Mouse (Mus musculus): ENCODE measurements around the gene Sp140.
"Not testable (repeated sequence)": the region's sequence is repeated elsewhere in the genome, so short reads cannot be mapped to it uniquely, and the experiment has no call there.

The Sp140 gene

DNA sequence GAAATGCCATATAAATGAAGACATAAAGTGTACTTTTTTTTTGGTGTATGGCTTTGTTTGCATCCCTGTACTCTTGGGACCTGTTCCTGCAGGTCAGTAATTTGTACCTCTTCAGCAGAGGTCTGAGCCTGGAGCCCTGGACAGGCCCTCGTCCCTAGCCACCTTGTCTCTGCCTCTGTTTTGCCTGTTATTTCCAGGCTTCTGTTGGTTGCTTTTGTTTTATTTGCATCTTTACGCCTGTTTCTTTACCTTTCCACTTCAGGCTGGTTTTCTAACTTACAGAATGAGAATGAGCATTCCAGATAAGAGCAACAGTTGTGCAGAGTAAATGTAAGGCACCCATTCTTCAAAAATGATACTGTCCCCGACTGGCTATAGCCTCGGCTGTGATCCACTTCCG, at the start of gene Sp140:
Gene Sp140 (plus strand): TSS at position 301 of the 400 bp plus-strand sequence.
- DNase-seq: not testable (repeated sequence)

DNA sequence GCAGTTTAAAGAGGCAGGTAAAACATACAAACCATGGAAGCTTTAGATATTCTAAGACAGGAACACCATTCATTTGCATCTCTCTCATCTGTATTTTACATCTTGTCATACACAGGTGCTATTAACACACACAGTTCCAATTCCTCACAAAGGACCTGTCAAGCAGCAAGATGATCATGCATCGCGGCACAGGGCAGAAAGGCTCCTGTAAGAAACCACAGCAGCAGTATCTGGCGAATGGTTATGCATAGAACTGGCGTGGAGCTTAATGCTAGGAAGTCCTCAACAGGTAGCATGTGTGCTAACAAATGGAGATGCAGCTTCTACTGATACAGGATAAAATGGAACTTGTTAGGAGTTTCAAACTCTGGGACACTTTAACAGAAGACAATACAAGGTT, 44.9 kb upstream of the Sp140 start:
- peak in 1 of 2 experiments; percentile 6 for DNase-seq

DNA sequence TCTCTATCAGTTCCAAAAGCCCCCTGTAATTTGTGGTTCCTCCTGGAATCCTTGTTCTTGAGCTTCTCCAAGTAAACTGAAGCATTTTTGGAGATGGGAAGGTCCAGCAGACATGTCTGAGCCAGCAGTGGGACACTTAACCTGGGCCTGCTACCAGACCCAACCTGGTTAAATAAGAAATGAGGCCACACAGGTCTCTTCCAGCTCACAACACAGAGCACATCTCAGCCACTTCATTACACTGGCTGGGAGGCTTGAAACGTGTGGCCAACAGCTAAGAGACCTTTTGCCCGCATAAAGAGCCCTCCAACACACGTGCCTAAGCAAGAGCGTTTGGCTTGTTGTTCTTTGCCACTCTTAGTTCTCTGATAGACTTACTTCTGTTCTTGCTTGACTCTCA, 26.6 kb upstream of the Sp140 start:
- DNase-seq: not testable (repeated sequence)

DNA sequence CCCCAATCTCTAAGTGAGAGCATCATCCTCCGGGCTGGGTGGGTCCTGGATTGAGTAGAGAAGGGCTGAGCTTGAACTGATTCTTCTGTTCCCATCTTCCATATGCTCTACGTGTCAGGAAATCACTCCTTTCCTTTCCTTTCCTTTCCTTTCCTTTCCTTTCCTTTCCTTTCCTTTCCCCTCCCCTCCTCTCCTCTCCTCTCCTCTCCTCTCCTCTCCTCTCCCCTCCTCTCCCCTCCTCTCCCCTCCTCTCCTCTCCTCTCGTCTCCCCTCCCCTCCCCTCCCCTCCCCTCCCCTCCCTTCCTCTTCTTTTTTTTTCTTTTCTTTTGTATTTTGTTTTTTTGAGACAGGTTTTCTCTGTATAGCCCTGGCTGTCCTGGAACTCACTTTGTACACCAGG, 24.8 kb upstream of the Sp140 start, which contains the start of gene G530012D18Rik:
Gene G530012D18Rik (plus strand): TSS at position 301 of the 400 bp plus-strand sequence.
- DNase-seq: not testable (repeated sequence)

DNA sequence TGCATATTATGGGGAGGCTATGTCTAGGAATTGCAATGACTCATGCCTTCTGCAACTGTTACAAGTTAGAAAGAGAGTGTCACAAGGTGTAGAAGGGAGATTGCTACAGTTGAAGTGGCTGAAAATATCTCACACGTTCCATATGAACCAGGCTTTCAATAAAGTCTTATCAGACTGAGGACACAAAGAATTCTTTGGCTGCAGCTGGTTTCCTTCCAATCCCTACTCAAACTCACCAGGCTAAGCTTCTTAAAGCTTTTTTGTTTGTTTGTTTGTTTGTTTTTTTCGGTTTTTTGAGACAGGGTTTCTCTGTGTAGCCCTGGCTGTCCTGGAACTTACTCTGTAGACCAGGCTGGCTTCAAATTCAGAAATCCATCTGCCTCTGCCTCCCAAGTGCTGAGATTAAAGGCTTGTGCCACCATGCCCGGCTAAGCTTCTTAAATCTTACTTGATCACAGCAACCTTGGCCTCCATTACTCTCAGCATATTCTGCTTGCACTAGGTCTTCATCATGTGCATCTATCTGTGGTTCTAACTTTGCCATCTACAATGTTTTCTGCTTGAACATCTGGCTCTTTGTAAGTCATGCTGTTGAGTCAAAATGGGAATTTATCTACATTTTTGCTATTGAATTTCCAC, 21.7 kb upstream of the Sp140 start:
- not testable (repeated sequence) for DNase-seq

DNA sequence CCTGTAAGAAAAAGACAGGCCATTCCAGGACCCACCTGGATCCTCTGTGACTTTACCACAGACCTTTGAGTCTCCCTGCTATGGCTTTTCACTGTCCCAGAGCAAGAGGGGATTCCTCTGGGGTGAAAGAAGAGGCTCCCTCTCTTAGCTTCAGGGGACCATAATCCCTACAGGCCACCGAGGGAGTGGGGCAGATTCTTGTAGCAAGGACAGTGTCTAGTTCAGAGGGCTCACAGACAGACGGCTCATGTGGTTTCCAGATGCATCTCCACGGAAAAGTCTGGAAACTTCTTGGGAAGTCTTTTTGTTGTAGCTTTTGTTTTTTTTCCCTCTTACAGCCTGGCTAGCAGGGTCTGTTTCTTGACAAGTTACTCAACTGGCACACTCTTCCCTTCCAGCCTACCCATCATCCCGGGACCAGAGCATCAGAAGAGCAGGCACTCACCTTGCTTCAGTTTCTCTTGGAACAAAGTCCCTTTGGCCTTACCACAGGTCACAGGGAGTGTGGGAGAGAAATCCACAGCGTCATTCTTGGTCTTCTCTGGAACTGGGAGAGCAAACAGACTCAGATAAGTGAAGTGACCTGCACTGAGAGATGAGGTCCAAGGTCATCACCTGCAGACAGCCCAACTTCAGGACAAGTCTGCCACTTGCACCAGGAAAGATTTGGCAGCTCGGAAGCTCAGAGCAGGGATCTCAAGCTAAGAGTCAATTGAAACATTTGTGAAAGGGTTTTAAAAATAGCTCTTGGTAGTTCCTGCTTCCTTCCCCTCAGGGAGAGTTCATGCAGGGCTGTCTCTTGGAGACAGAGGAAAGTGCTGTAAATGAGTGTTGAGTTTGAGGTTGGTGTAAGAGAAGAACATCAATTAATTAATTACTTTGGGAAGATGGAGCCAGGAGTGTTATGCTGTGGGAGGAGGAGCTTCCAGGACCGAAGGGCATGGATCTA, 20.7 kb upstream of the Sp140 start:
- DNase-seq: not testable (repeated sequence)

DNA sequence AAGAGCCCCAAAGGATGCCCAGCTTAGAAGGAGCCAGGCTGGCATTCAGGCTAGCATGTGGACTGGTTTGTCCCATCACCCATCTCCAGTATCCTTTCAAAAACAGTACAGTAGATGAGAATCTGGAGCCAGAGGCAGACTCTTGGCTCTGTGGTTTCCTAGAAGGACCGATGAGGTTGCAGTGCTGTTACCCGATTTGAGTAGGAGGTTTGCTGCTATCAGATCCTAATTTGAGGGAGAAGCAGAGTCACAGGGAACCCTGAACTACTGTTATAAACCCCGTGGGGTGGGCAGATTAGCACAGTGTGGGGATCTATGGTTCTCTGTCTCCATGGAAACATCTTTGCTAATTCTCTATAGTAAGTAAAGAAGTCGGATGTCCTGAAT, 20.0 kb upstream of the Sp140 start:
- DNase-seq: not testable (repeated sequence)

DNA sequence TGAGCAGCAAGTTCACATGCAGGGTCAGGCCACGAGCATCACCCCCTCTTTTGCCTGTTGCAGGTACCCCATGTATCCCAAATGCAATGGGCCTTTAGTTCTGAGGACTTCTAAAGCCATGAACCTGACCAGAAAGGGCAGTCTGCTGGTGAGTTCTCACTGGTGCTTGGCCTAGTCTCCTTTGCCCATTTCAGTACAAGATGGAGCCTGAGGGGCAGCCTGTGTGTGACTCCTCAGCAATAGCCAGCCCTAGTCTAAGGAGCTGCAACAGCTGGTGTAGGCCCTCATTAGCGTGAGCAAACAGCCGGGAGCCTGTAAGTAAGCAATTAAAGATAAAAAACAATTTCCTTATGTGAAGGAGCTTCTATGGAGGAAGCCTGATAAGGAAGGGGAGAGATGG, 19.6 kb upstream of the Sp140 start:
- DNase-seq: not testable (repeated sequence)

DNA sequence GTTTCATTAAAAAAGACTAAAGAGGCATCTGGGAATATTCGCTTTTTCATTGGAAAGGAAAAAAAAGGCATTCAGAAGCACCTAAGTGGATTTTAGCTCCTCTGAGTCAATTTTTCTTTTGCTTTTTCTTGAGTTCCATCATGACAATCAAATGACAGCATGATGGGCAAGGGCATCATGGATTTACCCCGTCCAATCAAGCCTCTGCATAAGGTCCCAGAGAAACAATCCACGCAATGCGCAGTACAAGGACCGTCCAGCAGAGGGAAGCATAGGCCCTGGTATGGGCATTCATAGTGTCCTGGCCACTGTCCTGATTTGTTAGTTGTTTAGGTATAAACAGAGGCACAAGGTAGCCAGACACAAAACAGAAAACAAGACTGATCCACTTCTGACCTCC, 18.7 kb upstream of the Sp140 start:
- DNase-seq: not testable (repeated sequence)

DNA sequence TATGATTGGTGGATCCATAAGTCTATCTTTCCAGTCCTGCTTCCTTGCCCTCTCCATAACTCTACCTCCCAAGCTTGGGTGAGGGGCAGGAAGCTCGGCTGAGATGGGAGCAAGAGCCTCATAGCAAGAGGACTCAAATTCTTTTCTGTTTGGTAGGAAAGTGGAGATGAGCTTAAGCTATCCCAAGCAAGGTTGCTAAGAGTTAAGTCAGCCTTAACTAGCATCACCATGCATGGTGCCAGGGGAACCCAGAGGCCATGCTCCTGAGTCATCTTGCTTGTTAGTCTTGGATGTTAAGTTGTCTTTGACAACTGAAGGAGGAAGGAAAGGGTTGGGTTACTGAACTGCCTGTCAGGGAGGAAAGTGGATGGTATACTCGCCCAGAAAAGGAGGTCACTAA, 11.5 kb upstream of the Sp140 start:
- DNase-seq: not testable (repeated sequence)

DNA sequence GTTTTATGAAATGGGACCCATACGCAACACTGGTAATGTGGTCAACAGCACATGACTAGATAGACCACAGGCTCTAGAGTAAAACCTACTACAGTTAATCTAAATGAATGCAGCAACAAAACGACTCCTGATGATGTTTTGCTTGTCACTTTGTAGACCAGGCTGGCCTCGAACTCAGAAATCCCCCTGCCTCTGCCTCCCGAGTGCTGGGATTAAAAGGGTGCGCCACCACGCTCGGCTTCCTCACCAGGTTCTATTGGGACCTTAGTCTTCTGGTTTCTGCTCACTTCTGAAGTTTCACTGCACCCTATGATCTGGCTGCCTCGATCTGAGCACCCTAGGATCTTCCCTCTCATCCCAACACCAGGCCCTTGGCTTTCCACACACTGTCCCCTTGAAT, 7.7 kb upstream of the Sp140 start:
- not testable (repeated sequence) for DNase-seq

DNA sequence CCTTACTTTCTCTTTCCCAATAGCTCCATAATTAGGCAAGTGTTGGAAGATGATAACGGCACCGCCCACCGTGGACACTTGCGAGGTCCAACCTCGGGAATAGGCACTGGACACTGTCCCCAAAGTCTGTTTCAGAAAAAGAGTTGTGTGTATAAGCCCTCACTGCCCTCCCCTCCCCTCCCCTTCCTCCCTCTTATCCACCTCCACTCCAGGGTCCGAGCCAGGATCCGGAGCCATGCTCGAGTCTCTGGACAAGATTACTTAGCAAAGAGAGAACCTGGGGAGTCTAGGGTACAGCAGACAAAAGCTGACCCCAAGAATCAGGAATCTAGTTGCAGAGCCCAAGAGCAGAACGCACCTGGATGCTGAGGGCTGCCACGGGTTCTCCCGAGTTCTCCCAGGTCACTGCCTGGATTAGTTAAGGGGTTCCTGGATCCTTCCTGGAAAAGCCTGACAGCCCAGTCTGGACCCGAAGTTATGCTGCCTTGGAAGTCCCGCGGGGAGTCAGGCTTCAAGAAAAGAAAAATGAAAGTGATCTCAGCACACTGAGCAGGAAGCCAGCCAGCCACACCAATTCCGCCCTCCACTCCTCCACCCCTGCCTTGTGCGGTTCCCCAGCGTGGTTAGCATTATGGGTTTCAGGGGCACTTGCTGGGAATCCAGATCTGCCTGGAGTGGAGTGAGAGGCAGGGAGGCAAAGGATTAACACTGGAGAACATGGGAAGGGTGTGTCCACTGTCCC, 1.7 kb upstream of the Sp140 start, which contains the start of gene Sp110:
Gene Sp110 (minus strand): TSS at position 547 of the 742 bp plus-strand sequence.
- DNase-seq: not testable (repeated sequence)

DNA sequence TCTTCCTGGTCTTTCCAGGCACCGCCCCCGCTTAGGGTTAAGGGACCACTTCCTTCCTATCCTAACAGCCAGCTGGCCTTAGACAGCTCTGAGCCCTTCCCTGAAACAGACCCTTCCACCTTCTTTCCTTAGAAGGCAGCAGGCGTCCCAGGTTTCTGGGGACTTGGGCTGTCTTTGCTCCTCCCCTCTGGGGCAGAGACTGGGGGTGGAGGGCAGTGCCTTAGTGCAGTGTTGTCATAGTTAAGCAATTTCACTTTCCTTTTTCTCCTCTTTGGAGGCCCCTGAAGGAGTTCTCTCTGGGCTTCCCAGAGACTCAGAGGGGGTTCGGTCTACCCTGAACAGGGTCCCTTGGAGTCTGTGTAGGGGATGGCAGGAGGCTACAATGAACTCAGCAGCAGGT, 616 bp downstream of the Sp140 start:
- DNase-seq: not testable (repeated sequence)

DNA sequence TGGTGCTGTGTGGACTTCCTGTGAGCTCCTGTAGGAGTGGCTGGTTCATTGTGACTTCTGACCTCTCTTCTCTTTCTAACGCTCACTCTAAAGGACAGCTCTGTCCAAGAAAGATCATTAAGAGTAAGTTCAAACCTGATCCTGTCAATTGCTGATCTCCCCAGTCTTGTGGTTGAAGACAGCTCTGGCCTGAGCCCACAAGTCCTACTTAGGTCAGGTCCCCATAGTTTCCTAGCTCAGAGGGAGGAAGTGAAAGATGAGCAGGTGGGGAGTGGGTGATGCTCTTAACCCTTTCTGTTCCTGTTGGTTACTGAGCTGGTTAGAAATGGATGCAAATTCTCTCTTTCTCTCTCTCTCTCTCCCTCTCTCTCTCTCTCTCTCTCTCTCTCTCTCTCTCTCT, 4.2 kb downstream of the Sp140 start:
- not testable (repeated sequence) for DNase-seq

DNA sequence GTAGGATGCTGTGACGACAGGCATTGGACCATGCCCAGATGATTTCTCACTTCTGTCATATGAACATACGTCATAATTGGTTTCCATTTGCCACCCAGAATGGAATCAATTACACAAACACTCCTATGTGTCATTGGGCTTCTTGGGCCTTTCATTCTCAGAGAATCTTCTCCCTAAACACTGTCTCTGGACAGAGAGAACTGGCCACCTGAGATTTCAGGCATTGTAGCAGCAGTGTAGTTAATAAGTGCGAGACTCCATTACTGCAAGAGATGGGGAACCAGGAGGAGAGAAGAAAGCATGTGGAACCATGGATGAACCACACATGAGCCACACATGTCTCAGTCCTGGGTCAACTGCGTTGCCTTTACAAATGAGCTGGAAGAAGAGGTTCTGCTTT, 8.2 kb downstream of the Sp140 start:
- DNase-seq: not testable (repeated sequence)

DNA sequence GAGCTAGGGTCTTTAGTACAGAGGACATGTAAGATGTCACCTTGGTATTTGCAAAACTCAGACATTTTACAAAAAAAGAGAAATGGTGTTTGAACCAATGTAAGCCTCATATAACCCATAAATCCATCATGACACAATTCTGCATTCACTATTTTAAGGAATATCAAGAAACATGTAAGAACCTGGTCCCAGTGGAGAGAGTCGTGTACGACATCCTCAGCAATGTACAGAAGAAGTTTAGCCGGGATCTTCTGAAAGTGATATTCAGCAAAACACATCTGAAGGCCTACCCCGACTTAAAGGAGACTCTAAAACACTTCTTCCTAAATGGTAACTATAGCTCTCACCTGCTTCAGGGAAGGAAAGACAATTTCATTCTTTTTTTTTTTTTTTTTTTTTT, 10.4 kb downstream of the Sp140 start:
- not testable (repeated sequence) for DNase-seq

DNA sequence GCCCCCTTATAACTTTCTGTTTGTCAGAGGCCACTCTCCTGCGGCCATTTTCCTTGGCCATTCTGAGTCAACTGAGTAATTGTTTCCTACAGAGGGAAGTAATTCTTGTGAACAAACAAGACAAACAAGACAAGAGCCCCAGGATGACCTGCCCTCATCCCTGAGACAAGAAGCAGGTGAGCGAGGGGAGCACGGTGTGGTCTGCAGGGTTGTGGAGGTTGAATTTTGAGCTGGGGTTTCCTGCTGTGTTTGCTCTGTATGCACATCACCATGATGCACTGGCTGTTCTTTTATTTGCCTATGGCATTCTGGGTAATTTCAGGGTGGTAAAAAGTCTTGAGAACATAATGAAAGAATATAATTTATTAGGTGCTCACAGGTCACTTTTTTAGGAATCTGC, 14.9 kb downstream of the Sp140 start:
- DNase-seq: not testable (repeated sequence)

DNA sequence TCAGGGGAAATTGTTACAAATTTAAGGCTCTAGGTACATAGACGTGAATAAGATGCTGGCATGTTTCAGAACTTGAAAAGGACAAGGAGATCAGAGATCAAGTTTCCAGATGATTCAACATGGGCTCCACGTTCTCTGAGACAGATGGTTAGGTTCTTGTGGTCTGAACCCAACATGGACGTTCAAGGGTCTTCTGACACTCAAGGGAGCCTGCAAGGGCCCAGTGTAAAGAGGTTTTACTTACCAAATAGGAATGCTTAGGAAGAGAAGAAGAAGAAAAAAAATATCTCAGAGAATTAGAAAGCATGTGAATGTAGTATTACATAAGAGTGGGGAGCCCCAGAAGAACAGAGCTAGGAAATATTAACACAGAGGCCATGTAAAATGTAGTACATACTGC, 15.6 kb downstream of the Sp140 start:
- not testable (repeated sequence) for DNase-seq

DNA sequence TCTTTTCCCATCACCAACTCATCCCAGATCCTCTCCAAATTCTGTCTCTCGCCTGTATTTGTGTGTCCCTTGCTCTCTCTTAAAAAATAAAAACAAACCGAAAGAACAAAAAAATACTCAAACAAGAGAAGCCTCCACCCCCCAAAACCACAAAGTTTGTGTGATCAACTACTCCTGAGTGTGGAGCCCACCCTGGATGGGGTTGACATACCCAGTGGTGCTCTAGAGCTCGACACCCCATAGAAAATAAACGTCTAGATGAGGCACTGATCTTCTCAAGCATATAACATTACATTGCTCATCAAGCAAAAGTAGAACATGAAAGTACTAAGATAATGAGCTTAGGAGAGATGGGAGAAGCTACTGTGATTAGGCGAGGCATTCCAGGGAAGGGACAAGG, 17.0 kb downstream of the Sp140 start:
- not testable (repeated sequence) for DNase-seq

DNA sequence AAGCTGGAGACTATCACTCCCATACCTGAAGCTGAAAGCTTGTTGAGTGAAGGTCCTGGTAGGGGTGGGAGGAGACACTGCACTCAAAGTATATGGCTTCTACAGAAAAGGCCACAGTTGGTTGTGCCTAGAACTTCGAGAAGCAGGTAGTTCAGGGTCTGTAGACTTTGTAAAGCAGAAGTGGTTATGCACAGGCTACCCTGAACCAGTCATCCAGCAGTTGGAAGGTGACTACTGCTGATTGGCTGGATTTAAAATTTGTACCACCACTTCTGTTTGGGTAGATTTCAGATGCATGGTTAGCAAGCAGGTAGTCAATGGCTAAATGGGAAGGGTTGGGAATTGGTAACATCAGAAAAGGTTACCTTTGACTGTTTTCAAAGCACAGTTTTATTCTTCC, 18.5 kb downstream of the Sp140 start:
- DNase-seq: not testable (repeated sequence)

DNA sequence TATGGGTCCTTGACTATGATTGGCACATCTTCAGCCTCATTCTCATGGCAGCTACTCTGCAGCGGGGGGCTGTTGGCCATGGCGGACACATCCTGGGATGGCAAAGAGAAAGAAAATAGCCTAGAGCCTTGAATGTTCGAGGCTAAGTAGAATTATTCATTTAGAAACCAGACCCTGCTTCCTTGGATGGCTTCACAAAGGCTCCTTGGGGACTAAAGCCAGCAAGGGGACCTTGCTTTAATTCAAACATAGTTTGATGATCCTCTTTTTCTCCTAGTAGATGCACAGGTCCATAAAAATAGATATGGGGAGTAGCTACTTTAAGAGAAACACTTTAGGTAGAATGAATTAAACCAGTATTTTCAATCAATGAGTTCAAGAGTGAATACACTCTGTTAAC, 36.8 kb downstream of the Sp140 start:
- DNase-seq: not testable (repeated sequence)

DNA sequence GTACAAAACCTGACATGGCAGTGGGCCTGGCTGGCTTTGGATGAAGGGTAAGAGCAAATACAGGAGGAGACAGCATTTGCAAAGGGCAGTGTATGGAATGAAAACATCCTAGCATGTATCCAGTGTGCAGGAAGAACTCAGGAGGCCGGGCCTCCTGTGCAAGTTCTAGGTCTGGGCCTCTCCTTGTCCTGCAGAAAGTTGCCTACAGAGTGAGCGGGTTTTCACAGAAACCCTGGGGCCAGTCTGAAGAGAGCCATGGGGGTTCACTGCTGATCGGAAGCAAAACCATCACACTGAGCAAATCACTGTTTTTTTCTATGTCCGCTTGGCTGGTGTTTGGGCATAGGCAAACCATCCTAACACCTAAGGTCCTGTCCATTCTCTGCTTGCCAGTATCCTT, 38.0 kb downstream of the Sp140 start:
- DNase-seq: not testable (repeated sequence)

DNA sequence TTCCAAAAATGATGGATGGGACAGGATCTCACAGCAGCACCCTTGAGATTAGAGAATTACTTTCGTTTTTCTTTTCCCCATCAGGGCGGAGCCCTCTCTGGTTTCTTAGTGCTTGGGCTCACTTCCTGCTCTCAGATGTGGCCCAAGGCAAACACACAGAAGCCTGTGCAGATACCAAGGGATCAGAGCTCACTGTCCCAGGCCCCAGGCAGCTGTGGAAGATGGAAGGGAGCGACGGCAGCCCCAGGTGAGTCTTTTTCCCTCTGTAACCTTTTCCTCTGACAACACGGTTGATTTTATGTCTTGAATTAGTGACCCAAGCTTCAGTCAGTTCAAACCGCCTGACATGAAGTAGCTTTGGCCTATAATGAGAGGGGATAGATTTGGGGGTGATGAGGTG, 49.7 kb downstream of the Sp140 start, which contains the start of gene Sp100:
Gene Sp100 (plus strand): TSS at position 108 of the 400 bp plus-strand sequence.
- not testable (repeated sequence) for DNase-seq

Data from cerebellum, postnatal 36 days (tissue).